Mouse (Mus musculus) thymus, postnatal 10 days (tissue): ENCODE measurements around the gene Kifc3.

Experiments
- DNase-seq, 2 experiments: peaks; one replicate each; pipeline ENCODE4 v3.0.0; 2021; ENCODE audit warnings: low spot score in 2 of 2

Gene Kifc3

DNA sequence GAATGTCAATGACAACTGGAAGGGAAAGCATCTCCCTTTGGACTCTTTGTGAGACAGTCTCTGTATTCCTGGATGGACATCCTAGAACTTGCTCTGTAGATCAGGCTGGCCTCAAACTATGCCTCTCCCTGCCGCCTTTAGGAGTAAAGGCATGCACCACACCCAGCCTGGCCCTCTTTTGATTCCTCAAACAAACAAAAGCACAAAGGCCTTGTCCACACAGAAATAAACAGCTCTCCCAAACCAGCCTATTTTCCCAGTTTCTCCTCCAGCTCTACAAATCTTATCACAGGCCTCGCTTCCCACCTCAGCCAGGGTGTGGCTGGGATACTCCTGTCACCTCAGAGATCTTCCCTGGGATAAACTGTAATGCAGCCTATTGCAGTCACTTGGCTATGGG, 68.4 kb downstream of the Kifc3 start:
- no peak for DNase-seq

DNA sequence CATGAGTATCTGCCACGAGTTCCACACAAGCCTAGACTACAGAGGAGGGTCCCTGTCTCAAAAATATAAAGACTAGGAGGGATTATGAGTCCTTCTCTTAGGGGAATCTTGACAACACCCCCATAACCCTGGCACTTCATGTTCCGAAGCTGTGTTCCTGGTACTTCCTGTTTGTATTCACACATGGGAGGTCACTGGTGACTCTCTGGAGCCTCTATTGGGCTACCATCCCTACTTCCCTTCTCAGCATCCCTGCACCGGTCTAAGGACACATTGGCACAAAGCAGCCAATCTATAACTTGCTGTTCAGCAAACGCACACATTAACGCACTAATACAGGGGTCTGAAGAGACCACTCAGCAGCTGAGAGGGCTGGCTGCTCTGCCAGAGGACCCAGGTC, 70.6 kb downstream of the Kifc3 start:
- DNase-seq = no peak

DNA sequence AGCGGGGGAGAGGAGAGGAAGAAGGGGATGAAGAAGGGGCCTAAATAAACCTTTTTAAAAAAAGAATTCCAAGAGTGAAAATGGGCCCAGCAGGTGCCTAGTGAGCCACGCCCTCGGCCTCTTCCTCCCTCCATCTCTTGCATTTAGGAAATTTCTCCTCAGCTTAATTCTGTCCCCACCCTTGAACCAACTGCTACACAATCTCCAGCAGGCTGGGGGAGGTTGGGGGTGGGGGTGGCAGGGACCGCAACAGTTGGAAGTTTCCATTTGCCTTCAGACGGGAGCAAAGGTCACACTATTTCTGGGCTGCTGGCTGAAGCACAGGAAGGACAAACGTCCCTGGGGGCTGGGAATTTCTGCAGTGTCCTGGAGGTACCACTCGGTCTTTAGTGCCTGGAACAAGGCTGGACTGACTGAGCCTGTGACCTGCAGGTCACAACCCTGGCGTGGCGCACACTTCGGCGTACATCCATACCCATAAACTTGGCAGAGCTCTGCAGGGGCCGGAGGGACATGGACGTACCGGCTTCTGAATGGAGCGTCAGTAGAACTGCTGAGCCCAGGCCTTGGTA, 71.6 kb downstream of the Kifc3 start:
- no peak for DNase-seq

DNA sequence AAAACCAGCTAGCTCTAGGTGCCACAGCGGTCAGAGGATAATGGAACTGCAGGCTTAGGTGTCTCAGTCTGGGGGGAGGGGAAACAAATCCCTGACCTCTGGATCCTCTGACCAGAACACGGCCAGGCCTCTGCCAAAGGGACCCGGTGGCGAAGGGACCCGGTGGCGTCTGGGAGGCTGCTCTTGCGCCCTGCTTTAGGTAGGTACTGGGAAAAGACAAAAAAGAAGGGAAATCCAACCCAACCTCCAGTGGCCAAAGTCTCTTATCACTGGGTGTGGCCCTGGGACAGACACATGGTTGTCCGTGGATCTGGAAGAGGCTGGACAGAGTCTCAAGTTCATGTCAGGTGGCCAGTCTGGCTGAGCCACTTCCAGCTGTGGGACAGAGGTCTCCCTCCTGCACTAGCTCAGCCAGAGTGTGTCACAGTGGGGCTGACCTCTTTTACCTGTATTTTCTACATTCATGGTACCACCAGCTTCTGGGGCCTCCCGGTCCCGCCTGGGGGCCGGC, 73.8 kb downstream of the Kifc3 start:
- DNase-seq = no peak

DNA sequence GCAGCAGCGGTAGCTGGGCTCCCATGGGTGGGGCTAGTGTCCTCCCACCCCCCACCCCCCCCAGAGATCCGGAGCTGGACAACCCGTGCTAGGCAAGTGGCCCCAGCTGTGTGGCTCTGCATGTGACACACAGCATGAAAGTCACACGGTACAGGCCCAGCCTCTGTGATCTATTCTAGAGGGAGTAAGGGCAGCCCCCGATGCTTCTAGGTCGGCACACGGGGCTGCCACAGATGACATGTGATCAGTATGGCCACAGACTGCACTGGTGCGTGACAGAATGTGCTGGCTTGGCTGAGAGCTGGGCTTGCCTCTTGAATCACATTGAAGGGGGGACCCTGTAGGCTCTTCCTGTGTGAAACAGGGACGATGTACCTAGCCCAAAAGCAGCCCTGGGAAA, 75.0 kb downstream of the Kifc3 start:
- DNase-seq = no peak

DNA sequence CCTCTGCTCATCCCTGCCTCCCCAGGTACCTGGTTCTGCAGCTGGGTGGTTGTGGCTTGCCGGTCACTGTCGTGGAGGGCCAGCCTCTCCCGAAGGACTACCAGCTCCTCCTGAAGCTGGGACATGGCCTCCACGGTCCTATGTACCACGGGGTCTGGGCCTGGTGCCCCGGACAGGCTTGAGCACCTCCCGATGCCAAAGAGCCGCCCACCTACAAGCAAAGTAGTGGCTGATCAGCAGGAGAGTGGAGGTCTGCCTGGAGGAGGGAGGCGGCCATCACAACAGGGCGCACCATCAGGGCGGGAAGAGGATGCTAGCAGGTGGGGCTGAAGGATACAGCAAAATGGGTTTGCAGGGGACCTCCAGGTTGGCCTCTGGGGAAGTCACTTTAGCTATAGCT, 76.1 kb downstream of the Kifc3 start:
- no peak for DNase-seq

DNA sequence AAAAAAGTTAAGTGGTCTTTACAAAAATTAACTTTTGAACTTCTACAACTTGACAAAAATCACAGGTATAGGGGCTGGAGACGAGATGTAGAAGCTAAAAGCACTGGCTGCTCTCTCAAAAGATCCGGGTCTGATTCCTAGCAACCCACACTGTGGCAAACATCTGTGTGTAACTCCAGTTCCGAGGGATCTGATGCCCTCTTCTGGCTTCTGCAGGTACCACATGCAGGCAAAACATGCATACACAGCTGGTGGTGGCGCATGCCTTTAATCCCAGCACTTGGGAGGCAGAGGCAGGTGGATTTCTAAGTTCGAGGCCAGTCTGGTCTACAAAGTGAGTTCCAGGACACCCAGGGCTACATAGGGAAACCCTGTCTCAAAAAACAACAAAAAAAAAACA, 79.2 kb downstream of the Kifc3 start:
- DNase-seq = no peak

DNA sequence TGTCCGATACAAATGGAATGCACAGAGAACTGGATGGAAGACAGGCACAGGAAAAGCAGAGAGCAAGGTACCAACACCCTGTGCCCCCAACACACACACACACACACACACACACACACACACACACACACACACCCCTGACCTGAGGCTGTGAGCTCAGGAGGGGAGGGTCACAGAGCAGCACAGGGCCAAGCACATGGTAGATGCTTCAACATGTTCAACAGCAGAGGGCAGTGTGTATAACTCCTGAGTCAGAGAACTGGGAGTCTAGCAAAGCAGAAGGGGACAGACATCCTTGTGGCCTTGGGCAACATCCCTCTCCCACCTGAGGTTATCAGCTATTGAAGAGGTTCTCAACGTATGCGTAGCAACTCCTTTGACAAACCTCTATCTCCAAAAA, 88.9 kb downstream of the Kifc3 start:
- DNase-seq = peak in 1 of 2 experiments; percentile 47

DNA sequence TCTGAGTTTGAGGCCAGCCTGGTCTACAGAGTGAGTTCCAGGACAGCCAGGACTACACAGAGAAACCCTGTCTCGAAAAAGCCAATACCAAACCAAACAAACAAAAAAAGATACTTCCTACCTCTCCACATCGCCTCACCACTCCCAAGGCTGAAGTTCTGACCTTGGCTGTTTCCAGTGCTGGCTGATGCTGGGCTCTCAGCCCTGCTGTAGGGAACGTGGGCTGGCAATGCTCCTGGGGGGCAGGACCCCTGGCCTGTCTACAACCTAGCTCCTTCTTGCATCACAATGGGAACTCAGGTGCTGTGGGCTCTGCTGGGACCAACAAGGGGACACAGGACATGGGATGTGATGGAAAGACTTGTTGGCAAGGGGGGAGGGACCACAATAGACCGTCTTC, 89.5 kb downstream of the Kifc3 start:
- no peak for DNase-seq

DNA sequence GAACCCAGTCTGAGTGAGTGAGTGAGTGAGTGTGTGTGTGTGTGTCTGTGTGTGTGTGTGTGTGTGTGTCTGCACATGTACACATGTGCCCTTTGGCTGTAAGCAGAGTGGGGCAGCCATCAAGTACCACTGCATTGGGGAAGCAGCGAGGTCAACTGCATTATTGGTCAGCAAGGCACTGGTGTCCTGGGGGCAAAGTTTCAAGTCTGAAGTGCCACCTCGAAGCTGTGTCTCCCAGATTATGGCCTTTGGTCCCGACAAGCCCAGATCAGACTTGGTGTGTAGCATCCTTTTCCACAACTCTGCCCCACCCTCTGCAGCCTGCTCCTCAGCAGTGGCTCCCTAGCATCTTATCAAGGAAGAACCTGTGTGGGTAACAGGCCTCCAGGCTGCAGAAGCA, 90.0 kb downstream of the Kifc3 start:
- no peak for DNase-seq

DNA sequence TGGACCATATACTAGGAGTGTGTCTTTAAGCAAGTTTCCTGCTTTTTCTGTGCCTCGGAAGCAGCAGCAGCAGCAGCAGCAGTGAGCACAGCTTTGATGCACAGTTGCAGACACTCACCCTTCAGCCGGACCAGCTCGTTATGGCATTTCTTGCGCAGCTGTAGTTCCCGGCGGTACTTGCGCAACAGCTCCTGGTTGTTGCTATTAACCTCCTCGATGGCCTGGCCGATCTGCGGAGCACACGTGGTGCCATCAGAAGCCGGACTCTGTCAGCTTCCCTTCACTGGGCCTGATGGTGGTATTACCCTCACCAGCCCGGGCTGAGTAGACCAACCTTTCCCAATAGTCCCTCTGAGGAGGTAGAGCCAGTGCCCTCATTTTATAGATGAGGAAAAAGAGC, 95.3 kb downstream of the Kifc3 start:
- DNase-seq = no peak

DNA sequence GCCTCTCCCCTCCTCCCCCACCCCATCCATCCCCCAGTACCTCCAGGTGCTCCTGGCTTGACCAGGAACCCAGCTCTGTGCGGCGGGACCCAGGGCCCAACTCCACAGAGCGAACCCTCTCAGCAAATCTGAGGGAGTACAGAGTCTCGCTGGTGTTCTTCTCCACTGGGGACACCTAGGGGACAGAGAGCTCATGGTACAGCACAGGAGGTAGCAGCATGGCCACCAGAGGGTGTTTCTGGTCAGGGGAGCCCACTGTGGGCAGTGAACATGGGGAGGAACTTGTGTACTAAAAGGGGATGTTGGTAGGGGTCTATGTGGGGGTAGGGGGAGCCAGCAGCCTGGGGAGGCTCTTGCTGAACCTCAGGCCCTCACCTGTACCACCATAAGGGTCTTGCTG, 100.6 kb downstream of the Kifc3 start:
- no peak for DNase-seq

DNA sequence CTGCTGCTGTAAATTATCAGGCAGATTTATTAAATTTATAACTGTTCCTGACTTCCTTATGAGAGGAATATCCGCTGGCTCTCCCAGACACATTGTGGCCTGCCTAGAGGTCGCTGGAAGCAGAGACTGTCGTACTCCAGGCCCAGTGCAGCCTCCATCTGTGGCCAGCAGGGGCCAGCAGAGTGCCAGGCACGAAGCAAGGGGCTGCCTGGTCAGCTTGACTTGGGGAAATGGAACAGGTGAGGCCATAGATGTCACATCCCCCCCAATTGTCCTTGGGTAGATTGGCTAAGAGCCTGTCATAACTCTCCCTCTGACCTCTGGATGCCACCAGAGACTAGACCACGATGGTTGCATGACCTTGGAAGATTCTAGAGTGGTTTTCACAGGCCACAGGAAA, 103.6 kb downstream of the Kifc3 start:
- DNase-seq = peak; percentile 40 to 52

DNA sequence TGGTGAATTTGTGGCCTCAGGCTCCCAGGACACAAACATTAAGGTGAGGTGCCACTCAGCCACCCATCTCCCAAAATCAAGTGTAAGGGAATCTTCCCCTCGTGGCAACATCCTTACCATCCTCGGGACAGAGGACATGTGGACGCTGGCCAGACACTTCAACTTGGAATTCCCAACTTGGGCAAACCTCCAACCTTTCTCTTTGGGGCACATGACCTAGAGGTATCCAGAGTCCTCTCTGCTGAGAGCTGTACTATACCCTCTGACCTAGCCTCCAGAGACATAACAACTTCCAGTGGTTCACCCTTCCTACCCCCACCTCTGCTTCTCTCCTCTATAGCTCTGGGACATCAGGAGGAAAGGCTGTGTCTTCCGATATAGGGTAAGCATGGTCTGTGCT, 109.0 kb downstream of the Kifc3 start:
- no peak for DNase-seq

DNA sequence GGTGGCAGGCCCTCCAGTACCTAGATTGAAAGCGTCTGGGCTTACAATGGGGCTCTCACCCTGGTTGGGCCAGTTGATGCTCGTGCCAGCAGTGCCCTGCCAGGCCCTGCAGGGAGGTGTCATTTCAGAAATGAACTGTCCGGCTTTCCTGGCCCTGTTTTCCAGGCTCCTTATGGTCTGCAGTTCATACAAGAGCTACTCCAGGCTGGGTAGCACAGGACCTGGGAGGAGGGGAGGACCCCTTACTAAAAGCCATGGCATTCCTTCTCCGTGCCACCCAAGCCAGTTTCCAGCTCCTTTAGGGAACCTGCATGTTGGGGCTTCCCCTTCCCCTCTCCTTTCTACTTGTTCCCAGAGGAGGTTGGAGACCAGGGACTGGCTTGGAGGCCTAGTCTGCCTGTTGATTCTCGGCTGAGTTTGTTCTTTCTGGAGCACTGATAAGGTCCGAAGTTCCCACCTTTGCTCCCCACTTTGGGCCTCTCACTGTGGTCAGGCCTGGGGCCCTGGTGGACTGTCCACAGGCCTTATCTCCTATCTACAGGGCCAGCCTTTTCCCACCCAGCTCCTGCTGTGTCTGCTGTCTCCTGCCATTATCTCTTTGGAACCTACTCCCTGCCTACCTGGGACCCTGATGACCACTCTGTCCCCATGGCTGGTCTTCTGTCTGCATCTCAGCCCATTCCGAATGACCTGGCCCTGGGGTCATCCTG, 117.0 kb downstream of the Kifc3 start:
- DNase-seq = no peak

DNA sequence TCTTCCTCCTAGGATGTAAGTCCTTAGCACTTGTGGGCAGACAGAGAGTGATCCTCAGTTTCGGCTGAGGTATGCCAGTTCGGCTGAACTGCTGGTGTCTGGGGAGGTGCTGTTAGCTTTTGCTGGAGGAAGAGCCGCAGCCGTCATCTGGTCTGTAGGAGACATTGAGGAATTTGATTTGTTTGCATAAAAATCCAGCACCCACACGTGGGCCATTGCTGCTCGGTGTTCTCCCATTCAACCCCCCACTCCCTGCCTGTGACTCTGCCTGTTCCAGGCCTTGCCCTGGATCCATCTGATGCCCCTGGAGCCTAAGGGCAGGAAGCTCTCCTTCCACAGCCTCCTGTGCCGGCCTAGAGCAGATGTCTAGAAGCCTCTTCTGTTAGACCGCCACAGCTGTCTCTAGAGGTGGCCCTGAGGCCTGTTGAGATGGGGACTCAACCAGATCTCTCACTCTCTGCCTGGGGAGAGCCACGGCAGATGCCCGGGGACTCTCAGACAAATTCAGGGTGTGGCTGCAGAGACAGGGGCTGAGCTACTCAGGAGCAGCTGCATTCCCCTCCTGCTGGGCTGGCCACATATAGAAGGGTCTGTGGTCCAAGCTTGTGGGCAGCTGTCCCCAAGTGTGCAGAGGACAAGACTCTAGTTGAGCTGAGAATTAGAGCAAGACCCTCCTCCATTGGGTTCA, 117.7 kb downstream of the Kifc3 start:
- no peak for DNase-seq

DNA sequence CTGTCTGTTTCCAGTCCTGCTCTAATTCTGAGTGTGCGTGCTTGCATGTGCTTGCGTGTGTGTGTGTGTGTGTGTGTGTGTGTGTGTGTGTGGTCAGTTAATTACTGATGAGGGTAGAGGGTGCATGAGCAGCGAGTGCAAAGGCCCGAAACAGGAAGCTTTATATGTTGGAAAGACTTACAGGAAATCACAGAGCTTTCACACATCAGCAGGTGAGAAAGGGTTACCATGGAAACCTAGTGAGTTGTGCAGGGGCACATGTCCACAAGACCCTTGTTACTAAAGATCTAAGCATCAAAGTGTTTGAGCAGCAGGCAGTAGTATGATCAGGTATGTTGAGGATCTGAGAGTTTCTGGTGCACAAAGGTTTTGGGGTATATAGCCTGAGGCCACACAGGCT, 118.4 kb downstream of the Kifc3 start:
- DNase-seq = no peak

DNA sequence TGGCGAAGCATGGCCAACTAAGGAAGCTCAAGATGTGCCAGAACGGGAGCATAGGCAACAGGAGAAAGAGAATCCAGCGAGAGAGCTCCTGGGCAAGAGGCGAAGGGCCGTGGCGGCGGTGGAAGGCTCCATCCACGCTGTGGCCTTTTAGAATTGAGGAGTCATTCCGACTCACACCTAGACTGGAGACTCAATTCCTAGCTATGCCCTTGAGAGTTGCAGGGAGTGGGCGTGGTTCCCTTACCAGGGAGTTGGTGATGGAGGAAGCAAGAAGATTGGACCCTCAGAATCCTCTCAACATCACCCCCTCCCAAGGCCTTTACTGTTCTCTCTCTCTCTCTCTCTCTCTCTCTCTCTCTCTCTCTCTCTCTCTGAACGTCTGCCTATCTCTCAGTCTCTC, 121.0 kb downstream of the Kifc3 start:
- no peak for DNase-seq

DNA sequence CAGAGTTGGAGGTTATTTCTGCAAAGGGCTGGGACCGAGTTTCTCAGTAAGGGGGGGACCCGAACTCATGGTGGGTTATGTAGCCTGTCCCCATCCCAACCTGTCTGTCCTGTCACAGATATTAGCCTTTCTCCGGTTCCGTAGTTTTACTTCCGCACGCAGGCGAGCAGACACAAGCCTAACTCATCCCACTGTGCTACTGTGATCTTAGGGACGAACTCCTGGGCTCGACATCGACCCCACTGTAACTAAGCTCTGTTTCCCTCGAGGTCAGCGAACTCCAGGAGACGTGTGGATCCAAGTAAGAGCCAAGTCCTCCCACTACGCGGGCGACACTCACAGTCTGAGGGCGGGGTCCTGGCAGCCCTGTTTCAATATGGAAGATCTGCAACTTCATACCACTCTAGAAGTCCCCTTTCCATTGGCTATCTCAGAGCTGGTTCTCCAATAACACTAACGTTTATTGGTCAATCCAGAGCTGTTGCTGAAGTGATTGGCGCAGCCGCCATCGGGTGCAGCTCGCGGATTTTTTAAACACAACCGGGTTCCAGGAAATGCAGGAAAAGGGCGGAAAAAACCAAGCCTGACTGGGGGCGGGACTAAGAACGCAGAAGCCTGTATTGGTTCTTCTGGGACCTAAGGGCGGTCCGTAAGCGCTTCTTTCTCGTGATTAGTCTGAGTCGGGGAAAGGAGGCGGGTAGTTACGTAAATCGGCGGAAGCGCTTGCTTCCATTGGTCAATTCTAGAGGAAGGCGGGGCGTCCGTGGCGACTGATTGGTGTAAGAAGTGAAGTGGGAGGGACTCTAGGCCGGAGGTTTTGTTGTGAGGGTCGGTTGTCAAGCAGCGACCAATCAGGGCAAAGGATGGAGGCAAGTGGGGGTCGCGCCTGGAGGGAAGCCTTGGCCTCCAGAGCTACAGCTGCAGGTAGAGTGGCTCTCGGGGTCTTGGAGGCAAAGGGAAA, 122.0 kb downstream of the Kifc3 start, which contains the start of gene Katnb1:
TSS of gene Katnb1 (plus strand) at position 806 of the 961 bp plus-strand sequence.
- DNase-seq = peak; percentile 97 to 99

DNA sequence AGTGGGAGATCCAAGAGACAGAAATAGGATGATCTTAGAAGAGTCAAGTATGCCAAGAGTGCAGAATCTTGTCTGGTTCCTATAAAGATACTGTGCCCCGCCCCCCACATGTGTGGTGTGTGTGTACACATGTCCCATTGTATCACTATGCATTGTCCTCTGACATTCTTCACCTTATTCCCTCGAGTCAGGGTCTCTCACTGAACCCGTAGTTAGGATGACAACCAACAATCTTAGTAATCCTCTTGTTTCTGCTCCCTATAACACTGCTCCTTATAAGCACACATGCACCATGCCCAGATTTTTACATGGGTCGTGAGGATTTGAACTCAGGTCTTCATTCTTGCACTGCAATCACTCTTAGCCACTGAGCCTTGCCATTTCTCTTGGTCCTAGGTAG, 123.3 kb downstream of the Kifc3 start:
- DNase-seq = no peak

DNA sequence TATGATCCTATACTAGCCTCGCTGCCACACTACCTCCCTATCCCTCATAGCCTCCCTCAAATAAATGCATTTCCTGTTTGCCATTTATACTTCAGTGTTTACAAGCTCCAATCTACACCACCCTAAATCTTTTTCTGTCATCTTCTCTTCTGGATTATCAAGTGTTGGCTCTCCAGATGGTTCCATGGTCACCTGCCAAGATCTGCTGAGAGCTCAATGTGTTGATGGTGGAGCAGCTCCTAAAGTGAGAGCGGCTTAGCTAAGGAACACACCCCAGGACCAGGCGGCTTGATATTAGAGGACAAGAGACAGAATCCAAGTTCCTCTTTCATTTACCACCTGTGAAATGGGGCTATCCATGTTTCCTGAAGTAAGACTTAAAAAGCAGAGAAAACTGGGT, 124.6 kb downstream of the Kifc3 start:
- DNase-seq = no peak

DNA sequence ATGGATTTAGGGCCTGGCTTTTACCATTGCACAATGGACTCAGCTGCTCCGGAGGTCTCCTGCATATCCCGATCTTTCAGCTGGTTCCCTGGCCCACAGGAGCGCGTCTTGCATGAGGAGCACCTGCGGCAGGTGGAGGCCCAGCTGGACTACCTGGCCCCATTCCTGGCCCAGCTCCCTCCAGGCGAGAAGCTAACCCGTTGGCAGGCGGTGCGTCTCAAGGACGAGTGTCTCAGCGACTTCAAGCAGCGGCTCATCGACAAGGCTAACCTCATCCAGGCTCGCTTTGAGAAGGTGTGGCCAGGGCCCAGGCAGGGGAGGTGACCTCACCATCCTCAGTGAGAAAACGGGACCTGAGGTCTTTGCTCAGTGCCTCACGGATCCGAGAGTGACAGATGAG, 126.5 kb downstream of the Kifc3 start:
- no peak for DNase-seq
